Mouse (Mus musculus) embryo, embryonic 10 days (tissue): ENCODE data around the gene Limch1.

ENCODE experiments used
- DNase-seq: peaks from one replicate; pipeline ENCODE4 v3.0.0-alpha.2; 2015; ENCODE audit warnings: low spot score

Limch1 gene

DNA sequence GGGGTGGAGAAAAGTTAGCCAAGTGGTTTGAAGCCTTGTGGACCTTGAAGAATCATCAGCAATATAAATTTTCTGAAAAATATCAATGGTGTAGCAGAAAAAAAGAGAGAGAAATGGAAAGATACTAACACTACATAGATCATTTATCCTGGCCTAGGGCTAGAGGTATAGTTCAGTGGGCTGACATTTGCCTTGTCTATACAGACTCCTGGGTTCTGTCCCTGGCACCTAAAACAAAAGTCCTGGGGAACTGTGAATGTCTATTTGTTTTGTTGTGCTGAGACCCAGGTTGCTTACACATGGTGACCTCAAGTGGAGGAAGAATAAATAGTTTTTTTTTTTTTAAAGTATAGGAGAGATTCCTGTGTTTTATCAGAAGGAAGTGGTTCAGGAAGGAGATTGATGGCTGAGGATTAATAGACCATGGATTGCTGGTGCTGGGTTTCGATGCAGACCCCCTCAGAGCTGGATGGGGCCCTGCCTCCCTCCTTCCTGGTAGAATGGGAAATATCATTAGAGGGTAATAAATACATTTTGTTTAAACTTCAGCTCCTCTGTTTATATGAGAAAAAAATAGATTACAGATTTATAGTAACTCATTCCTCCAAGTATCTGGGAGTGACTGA lies 40.5 kb downstream of the Limch1 start:
- no peak for DNase-seq

DNA sequence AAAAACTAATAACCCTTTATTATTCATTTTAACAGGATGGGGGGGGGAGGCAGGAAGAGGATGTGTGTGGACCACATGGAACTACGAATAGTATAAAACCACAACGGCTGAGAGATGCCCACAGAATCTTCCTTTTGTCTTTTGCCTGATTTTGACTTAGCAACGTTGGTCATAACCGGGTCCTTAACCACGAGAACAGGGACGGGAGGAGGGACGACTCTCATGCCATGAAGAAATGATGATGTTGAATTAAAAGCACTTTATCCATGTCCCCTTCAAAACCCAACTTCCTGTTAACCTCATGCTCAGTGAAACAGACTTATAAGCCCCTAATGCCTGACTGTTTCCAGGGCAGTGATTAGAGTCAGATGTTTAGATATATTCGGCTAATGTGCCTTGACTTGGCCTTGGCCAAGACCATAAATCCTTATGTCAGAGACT lies 41.0 kb downstream of the Limch1 start:
- DNase-seq, result no peak

DNA sequence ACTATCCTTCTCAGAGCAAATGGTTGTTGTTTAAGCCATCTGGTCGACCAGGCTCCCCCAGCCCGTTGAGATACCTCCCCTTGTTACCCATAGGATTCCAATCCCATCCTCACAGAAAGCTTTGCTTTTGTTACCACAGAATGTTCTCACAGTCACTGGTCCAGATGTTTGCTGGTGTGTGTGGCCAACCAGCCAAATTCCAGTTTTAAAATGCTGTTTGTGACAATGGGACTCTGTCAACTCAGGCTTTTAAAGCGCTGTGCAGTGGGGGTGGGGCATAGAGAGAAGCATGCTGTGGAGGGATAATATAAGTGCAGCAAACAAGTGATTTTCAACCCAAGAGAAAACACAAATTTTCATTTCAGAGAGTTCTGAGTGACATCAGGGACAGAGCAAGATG lies 43.4 kb downstream of the Limch1 start:
- DNase-seq, result no peak

DNA sequence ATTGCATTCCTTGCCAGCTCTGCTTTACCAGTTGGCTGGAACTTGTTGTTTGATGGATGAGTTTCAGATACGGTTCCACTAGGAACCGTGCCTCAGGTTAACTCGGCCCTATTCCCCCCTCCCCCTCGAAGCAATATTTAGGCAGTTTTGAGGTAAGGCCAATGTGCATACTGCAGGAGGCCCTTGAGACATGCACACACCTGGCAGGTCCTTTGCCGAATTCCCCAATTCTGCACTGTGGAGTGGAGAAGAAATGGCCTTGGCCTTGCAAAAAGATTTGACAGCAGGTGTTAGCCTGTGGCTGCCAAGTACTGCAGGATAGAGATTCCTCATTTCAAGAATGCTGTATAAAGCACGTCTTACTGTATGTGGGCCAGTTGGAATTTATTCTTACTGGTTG lies 45.5 kb downstream of the Limch1 start:
- no peak for DNase-seq

DNA sequence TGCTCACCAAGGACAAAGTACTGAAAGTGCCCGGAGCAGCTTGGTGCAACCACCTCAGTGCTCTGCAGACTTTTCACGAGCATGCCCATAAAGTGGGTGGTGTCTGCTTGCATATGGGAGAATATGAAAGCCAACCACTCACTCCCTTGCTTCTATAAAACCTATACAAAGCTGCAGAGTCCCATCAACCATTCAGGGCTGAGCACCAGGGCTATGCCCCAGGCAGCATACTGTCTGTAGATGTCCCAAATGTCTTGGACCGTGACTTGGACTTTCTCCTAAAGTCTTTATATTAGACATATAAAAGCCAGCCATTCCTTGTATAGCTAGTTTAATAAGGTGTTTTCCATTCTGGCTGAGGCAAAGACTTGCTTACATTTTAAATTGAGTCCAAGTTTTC lies 47.6 kb downstream of the Limch1 start:
- DNase-seq, result no peak

DNA sequence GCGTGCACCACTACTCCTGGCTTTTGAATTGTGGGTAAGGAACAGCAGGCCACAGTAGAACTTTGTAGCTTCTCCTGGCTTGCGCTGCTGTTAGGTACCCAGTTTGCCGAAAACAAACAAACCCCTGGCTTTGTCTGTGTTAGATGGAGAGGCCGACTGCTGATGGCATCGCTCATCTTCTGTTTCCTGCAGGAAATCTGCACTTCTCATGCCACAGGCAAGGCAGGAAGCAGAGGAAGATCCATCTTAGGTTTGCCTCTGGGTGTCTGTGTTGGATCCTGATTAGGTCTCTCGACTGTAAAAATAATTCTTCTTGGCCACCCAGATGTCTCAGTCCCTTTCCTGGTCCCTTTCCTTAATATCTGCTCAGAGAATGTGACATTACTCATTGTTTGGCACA lies 51.7 kb downstream of the Limch1 start:
- DNase-seq, result no peak

DNA sequence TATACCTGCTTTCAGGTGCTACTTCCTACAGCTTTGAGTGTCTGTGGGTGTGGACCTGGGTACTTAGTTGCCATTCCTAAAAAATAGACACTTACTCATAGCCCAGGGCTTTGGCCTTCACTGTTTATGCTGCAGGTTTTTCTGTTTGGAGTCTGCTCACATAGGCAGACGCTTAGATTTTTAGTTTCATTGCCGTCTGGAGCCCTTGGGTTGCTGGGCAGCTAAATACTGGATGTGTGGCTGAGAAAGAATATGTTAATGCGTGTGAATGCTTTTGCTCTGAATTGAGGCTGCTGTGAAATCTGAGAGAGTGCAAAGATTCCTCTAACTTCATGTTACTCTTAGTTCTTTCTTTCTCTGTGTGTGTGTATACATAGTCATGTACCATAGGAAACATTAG lies 52.5 kb downstream of the Limch1 start:
- DNase-seq, result no peak

DNA sequence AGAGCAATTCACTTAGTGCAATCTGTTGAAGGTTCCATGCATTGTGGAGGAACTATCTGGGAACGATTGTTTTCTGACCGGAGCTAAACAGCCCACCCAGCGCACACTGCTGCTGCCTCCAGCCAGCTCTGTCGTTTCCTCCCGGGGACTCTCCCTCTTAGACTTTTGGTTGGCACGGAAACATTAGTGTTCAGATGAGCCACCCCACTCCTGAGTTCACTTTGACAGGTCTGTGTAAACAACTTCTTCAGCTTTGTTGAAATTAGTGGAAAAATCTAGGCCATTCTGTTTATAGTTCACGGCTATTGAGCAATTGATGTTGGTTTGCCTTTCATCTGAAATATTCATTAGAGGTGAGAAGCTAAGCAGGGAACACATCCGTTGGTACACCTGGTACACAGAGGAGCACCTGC lies 53.0 kb downstream of the Limch1 start:
- peak; percentile 38 for DNase-seq

DNA sequence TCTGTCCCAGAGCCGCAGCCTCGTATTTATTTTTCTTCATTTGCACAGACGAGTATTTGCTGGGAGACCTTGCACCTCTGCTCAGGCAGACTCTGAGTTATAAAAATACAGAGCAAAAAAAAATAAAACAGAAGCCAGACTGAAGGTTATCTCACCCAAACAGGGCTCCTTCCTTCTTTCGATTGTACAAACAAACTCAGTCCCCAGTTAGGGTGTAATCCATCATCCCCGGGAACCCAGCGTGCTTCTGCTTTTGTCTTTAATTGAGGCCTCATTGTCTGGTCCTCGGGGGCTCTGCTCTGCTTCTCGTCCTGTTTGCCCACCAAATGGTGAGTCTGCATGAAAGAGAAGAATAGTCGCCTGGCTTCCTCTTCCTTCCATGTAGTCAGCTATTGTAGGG lies 54.6 kb downstream of the Limch1 start:
- peak; percentile 68 for DNase-seq

DNA sequence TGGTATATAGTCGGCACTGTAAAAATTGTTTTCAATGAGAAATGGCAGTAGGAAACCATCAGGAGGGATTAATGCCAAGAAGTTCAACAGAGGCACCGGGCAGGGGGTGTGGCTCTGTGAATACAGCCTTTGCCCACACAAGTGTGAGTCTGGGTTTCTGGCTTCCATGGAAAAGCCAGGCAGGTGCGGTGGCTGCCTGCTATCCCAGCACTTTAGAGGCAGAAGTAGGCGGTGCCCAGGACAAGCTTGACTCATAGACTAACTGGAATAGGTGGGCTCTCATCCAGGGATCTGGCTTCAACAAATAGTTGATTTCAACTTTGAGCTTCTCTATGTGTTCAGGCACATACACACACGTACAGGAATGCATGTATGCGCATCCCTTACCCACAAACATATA lies 55.4 kb downstream of the Limch1 start:
- DNase-seq, result no peak

DNA sequence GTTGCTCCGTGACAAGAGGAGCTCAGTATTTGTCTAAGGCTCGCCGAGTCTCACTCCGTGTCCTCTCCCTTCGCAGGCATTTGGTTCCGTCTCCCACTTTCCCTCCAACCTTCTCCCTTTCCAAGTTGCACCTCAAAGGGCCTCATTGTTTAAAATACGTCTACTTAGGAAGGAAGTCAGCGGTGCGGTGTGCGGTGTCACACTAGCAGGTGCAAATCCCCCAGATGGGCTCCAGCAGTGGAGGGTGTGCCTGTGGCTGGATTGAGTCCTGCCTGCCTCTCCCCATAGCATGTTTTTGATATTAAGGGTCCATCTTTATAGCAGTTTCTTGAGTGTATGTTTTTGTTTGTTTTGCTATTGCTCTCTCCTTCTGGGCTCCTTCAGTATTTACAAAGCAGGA lies 56.6 kb downstream of the Limch1 start:
- no peak for DNase-seq

DNA sequence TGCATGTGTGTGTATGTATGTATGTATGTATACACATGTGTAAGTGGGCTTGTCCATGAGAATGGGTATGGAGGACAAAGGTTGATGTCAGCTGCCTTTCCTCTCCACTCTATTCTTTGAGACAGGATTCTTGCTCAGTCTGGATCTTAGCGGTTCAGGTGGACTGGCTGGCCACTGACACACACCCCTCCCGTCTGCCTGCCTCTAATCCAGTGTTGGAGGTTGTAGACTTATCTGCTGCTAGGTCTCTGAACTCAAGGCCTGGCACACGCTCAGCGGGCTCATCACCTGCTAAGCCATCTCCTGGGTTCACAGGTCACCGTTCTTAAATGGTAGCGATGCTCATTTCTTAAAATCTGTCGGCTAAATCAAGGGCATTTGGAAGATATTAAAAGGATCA lies 60.7 kb downstream of the Limch1 start:
- no peak for DNase-seq

DNA sequence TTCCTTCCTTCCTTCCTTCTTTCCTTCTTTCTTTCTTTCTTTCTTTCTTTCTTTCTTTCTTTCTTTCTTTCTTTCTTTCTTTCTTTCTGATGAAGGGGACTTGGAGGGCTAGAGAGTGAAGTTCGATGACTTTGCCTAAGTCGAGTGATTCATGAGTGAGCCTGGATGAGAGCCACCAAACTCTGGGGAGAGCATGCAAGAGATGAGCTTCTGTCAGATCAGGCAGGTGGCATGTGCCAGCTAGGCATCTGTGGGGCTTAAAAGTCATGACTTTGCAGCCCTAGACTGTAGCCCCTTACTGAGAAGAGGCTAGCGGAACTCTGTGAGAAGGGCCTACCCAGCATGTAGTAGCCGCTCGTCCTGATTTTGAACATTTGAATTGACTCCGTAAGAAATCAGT lies 62.1 kb downstream of the Limch1 start:
- DNase-seq, result no peak

DNA sequence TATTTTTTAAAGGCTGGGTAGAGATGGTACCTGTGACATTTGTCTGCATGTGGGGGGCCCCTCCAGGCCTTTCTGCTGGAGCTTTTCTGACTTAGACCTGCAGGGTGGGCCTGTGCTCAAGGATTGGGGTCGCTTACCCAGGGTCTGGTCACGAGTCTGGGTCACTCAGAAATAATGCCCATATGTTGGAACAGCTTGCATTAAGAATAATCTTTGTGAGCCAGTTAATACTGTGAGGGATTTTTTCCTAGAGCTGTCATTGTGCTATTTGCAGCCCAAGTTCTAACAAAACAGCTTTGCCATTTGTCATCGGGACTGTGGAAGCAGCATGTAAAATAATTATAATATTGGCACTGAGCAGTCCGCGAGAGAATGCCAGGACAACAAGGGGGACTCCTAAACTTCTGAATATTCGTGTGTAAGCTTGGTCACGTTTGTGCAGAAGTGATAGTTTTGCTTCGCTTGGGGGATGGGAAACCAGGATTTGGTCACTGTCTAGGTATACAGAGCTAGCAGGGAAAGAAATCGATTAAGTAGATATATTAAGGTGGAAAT lies 63.5 kb downstream of the Limch1 start:
- no peak for DNase-seq

DNA sequence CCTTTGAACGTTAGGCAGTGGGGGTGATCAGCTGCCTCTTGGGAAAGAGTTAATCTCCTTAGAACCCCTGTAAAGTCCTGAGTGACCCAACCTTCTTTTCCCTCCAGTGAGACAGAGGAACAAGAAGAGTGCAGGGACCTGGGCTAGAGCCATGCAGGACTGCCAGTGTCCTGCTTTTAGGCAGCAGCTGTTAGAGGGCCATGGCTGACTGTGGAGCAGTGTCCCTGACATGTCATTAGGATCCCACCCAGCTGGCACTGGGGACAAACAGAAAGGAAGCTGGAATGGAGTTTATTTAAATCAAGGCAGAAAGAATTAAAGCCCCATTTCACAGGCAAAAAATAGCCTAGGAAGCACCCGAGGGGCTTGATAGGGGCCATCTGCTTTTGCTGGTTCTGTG lies 64.8 kb downstream of the Limch1 start:
- DNase-seq, result no peak

DNA sequence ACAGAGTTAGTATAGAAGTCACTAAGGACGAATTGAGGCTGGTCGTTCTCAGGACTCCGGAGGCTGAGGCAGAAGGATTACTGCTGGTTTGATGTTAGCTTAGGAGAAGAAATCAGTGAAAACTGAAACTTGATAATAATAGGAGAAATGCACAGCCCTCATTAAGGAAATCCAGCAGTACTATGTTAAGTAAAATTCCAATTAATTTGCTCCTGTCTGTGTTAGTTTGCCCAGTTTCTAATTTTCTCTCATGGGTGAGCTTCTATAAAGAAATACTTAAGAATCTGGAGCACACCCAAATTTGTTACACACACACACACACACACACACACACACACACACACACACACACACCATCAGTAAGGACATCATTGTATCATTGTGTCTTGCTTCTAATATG lies 69.0 kb downstream of the Limch1 start:
- no peak for DNase-seq

DNA sequence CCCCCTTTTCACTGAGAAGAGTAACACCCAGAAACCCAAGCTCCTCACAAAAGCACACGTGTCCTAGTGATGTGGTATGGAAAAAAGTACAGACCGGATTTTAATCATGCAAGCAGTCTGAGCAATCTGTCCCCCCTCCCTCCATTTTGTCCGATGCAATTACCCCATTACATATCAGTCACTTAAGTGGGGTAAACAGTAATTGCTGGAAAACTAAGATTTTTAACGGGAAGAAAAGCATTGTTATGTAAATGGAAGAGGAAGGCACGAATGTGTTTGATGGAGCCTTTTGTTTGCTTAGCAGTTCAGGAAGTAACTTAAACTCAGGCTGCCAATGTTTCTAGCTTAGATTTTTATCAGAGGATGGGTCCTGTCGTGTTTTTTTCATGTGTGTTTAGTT lies 70.2 kb downstream of the Limch1 start:
- DNase-seq, result no peak

DNA sequence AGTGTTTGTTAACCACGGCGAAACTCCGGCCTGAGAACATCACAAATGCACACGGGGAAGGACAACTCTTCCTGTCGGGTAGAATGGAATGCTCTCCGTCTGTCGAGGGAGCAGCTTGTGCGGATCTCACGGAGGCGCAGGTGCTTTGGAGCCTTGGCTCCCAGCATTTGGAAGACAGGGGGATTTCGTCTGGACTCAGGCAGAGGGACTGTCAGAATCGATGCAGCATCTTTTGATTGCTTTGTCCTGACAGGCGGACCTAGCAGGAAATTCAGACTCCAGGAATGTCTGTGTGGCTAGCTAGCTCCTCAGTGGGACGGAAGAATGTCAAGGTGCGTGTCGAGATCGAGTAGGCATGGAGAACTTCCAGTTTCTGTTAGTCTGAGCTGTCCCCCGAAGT lies 71.1 kb downstream of the Limch1 start:
- DNase-seq, result no peak

DNA sequence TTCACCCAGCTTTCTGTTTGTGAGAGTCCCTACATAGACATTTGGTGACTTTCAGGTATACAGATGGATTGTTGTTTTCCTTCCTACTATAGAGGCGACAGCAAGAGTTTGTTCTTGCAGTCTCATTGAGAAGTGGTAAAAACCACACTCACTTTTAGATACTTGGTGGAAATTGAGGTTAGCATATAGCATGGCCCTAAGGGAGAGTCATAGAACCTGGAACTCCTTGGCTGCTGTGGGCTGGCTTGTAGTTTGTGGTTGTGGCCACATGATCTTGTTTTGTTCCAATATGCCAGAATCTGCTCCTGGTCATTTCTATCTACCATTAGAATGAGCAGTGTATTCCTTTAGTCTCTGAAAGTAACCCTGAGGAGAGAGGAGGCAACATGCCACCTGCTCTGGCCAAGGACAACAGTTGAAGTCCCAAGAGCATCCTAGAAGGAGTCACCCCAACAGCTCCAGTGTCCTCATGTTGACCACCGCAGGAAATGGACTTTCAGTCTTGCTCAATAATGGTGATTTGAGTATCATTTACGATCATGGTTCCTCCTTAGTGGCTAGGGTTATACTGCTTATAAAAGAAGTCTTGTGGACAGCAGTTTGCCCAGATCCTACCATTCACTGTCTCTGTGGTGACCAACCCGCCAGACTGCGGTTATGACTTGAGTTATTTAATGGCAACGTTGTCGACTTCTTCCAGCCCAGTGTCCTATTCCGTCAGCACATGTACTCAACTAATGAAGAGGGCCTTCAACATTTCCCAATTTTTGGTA lies 71.7 kb downstream of the Limch1 start:
- DNase-seq, result no peak

DNA sequence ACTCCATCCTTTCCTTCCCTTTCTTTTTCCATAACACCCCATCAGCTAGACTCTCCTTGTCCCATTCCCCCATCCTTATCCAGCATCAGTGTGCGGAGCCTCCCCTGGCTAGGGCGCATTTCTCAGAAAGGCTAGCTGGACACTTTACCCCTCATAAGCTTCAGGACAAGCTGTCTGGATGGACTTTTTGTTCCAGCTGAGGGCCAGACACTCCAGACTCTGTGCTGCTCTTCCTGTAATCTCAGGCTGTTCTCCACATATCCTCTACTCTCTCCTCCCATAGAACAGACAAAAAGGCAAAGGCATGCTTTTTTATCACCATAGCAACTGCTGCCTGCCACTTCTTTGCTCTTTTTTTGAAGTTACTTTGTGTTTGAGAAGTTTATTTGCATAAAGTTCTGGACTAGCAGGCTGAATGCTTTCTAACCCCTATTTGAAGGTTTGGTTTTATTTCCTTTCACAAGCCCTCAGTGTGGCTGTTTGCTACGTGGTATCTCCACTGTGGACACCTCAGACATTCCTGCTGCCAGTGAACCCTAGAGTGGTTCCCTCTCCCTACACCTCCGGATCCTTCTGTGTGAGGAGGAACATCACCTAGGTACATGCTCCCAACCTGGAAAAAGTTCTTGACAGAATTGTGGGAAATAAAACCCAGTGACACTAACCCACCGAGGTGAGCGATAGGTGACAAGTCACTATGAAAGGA lies 77.0 kb downstream of the Limch1 start:
- no peak for DNase-seq

DNA sequence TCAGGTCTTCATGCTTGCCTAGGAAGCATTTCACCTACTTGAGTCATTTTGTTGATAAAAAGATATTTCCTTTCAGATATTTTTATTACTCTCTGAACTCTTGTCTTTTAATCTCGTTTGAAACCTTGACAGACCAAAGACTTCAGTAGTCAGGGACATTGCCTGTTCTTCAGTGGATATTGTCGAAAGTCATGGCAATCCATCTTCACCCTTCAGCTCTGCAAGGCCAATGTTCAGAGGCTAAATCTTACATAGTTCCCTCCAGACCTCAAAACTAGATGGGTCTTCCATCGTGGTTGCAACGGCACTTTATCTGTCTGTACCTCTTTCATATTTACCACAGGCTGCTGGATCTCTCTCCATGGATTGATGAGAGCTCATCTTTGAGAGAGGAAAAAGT lies 80.0 kb downstream of the Limch1 start:
- no peak for DNase-seq

DNA sequence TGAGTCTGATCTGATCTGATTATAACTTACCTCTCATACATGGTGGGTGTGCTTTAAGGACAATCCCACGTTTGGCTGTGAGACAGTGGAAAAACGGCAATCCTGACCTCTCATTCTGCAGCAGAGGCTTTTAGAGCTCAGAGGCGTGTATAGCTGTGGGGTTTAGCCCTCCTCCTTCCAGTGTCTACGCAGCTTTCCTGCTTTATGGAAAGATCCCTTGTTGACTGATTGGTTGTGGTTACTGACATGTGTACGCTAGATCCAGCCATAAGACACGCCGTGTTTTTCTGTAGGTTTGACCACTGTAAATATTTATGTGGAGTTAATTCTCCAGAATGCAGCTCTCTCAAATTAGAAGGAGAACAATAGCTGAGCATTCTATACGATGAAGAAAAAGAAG lies 81.2 kb downstream of the Limch1 start:
- DNase-seq, result no peak

DNA sequence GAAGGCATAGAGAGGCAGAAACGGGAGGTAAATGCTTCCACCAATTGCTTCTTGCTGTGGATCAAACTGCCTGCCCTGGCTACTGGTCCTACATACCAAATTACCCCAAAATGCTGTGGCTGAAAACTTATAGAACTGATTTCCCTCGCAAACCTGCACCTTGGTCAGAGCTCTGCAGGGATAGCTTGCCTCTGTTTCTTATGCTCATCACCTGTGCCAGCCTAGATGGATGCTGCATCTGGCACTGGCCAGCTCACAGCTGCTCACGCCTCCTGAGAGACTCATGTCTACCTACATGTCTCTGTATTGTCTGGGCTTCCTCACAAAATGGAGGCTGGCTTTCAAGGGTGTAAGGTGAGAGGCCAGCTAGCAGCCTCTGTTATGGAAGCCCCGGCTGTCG lies 83.9 kb downstream of the Limch1 start:
- no peak for DNase-seq
